Mouse (Mus musculus): Measurements from ENCODE around the gene Inpp5k.

GRCm38 (mm10) chr11:75621426-75621825 lies 9.4 kb upstream of the Inpp5k start:
- no peak for TF ChIP-seq POLR2A (IDR thresholded peaks at IDR 0.05; ENCODE audit: extremely low read depth, insufficient read depth, low read length)
- TF ChIP-seq CTCF (IDR thresholded peaks at IDR 0.05; ENCODE audit: extremely low read depth, insufficient read depth, low read length), result no peak

Measured in cortical plate, adult 2 months (tissue).